Mouse (Mus musculus) leukemia stem cell, adult 10-12 weeks (primary cell): ENCODE measurements around the gene Ubqln5. TPM values are rescaled to one million over a fixed set of nuclear protein-coding genes. Genes with fewer than 3 reads are reported as not detected.

Experiments
- polyA plus RNA-seq: library from polyadenylated mRNA; stranded (reverse); fragments of >175 nt; gene quantifications from 2 replicates; pipeline ENCODE4 v1.2.3, GENCODE M21; 2012; ENCODE audit warnings: low replicate concordance

The Ubqln5 gene
- not detected in 2 replicates for polyA plus RNA-seq

DNA sequence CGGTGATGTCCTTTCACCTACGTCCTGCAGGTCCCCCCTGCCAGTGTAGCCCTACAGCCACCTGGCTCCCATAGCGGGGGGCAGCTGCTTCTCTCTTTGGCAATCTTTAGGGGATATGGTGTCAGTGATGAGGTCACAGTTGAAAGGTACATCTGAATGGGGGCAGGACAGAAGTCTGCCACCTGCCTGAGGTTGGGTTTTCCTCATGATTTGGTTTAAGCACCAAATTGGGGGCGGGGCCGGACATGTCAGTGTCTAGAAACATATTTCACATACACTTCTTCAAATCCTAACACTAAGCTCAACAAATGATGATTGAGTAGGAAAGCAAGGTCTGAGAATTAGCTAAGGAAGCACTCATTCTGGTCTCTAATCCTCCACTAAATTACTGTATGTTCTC, at the start of gene Ubqln5:
Gene Ubqln5, minus strand, starts transcription at position 101 of the 400 bp plus-strand sequence.

DNA sequence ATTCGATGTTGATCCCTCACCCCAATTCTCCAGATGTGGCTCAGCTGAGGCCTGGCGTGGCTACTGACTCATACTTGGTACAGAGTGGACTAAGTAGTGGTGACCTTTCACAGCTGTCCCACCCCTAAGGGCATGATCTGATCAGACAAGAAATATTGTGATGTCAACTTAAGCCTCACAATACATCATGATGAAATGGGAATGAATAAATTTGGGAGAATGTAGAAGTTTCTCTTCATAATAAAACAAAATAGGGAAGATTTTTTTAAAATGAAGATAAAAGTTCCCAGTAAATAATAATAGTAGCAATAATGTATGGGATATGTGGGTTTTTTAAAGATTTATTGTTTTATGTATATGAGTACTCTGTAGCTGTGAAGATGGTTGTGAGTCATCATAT, 20.8 kb upstream of the Ubqln5 start, which contains the start of gene Ubqlnl:
Gene Ubqlnl, minus strand, starts transcription at position 101 of the 400 bp plus-strand sequence.

DNA sequence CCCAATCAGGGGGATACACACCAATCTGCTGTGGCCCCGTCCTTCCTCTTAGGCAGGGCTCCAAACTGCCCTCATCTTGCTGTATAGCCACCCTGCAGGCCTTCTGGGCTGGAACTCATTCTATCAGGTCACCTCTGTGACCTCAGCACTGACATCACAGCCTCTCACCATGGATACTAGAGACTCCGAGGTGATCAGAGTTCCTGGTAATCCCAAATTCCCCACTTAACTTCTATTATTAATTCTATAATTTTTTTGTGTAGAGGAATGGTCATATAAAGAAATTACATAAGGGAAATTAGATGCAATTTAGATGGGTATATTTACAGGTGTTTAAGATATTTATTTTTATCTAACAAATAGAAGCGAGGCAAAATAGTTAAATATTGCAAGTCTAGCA, 13.6 kb upstream of the Ubqln5 start, which contains the start of gene Ubqln3:
Gene Ubqln3, minus strand, starts transcription at position 101 of the 400 bp plus-strand sequence.

DNA sequence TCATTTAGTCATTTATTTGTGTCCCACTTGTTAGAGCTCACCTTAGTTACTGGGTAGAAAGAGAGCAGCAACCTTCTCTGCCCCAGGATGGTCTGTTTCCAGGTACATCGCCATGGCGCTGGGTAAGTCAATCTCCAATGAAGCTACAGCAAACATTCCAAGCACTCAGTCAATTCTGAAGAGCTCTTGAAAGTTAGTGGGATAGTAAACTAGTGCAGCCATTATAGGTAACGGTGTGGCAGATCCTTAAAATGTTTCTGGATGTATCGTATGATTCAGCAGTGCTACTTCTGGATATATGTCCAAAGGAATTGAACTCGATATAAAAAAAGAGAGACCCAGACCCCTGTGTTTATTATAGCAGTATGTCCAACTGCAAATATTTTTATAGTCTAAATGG, 7.7 kb upstream of the Ubqln5 start, which contains the start of gene Olfr643:
Gene Olfr643, minus strand, starts transcription at position 101 of the 400 bp plus-strand sequence.

DNA sequence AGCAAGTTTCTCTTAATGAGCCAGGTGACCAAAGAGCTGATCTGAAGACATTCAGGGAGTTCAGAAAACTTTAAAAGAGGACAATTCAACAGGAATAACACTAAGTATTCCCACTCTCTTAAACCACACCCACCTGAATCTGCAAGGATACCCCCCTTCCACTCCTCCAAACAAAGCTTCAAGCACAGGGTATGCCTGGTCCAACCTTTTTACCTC, 25.0 kb downstream of the Ubqln5 start, which contains the start of gene Olfr646:
Gene Olfr646, plus strand, starts transcription at position 117 of the 216 bp plus-strand sequence.

DNA sequence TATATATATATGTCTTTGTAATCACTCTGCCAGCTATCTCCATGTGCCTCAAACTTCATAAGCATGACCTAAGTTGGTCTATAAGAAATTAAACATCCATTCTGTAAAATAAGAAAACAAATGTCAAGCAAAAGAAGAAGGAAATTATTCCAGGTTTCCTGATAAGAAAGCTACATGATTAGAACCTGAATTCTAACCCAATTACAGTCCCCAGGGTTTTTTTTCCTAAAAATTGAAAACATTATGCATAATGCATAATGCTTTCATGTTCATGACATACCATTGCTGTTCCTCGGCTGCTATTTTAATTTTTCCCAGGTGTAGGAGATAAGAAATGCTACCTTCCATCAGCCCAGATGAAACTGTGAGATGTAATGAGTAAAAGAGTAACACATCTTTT, 44.3 kb downstream of the Ubqln5 start, which contains the start of gene Olfr645:
Gene Olfr645, minus strand, starts transcription at position 101 of the 400 bp plus-strand sequence.

Other genes starting within 250 kb of the Ubqln5 start
- gene Olfr66, start 243.6 kb downstream of the Ubqln5 start, polyA plus RNA-seq: not detected in 2 replicates
- gene Olfr64, start 235.3 kb downstream of the Ubqln5 start, polyA plus RNA-seq: not detected in 2 replicates
- gene Olfr65, start 226.3 kb downstream of the Ubqln5 start, polyA plus RNA-seq: not detected in 2 replicates
- 0.38 TPM in 1 of 2 replicates, not detected in the other for gene Olfr631, start 201.0 kb downstream of the Ubqln5 start, polyA plus RNA-seq
- gene Olfr632, start 195.5 kb downstream of the Ubqln5 start, polyA plus RNA-seq: not detected in 2 replicates
- gene Olfr633, start 185.4 kb downstream of the Ubqln5 start, polyA plus RNA-seq: not detected in 2 replicates
- gene Olfr635, start 158.7 kb downstream of the Ubqln5 start, polyA plus RNA-seq: not detected in 2 replicates
- not detected in 2 replicates for gene Olfr638, start 131.1 kb downstream of the Ubqln5 start, polyA plus RNA-seq
- 0.02 TPM in 1 of 2 replicates, not detected in the other for gene Olfr639, start 112.5 kb downstream of the Ubqln5 start, polyA plus RNA-seq
- gene Olfr640, start 104.3 kb downstream of the Ubqln5 start, polyA plus RNA-seq: 0.08 TPM in 1 of 2 replicates, not detected in the other
- not detected in 2 replicates for gene Olfr641, start 94.4 kb downstream of the Ubqln5 start, polyA plus RNA-seq
- not detected in 2 replicates for gene Olfr642, start 77.2 kb downstream of the Ubqln5 start, polyA plus RNA-seq
- gene 4930516K23Rik, start 68.4 kb downstream of the Ubqln5 start, polyA plus RNA-seq: not detected in 2 replicates
- not detected in 2 replicates for gene Olfr644, start 58.0 kb downstream of the Ubqln5 start, polyA plus RNA-seq
- gene Olfr645, start 44.4 kb downstream of the Ubqln5 start, polyA plus RNA-seq: not detected in 2 replicates
- gene Olfr646, start 25.0 kb downstream of the Ubqln5 start, polyA plus RNA-seq: not detected in 2 replicates
- not detected in 2 replicates for gene Olfr643, start 7.6 kb upstream of the Ubqln5 start, polyA plus RNA-seq
- not detected in 2 replicates for gene Ubqln3, start 13.5 kb upstream of the Ubqln5 start, polyA plus RNA-seq
- gene Ubqlnl, start 20.7 kb upstream of the Ubqln5 start, polyA plus RNA-seq: not detected in 2 replicates
- not detected in 2 replicates for gene Olfm5, start 35.0 kb upstream of the Ubqln5 start, polyA plus RNA-seq
- gene Olfr648, start 53.6 kb upstream of the Ubqln5 start, polyA plus RNA-seq: not detected in 2 replicates
- gene Olfr649, start 66.2 kb upstream of the Ubqln5 start, polyA plus RNA-seq: not detected in 2 replicates
- gene Trim6, start 89.0 kb upstream of the Ubqln5 start, polyA plus RNA-seq: not detected in 2 replicates
- 0.09 TPM in 1 of 2 replicates, not detected in the other for gene Trim34a, start 114.6 kb upstream of the Ubqln5 start, polyA plus RNA-seq
- gene Trim5, start 158.3 kb upstream of the Ubqln5 start, polyA plus RNA-seq: 0.06 TPM in 1 of 2 replicates, not detected in the other
- not detected in 2 replicates for gene Trim12a, start 185.6 kb upstream of the Ubqln5 start, polyA plus RNA-seq
- 0.15 and 0.36 TPM in 2 replicates for gene Trim34b, start 199.6 kb upstream of the Ubqln5 start, polyA plus RNA-seq
- 0.66 and 2.8 TPM in 2 replicates for gene Trim12c, start 223.5 kb upstream of the Ubqln5 start, polyA plus RNA-seq
- not detected in 2 replicates for gene Trim30b, start 240.1 kb upstream of the Ubqln5 start, polyA plus RNA-seq